Mouse (Mus musculus) forebrain, embryonic 11.5 days (tissue): ENCODE data around the gene Ccdc36. TPM values are rescaled to one million over a fixed set of nuclear protein-coding genes. Genes with fewer than 3 reads are reported as not detected.

Source experiments
- ATAC-seq: fragments of 200-750 bp; cut with Nextera tagmentation; replicated peaks from 2 replicates; pipeline ENCODE4 v1.8.0; 2017; ENCODE audit warnings: moderate TSS enrichment; ENCODE audit not compliant: low FRiP score
- DNase-seq: peaks from one replicate; pipeline ENCODE4 v3.0.0-alpha.2; 2017; ENCODE audit warnings: low spot score
- H3K27ac ChIP-seq: fragments of 300-500 bp; sonication (generic); 2 replicates; pipeline ENCODE4 v1.5.1; 2014; ENCODE audit warnings: low read depth, low read length
- H3K27me3 ChIP-seq: fragments of 300-500 bp; sonication (generic); 2 replicates; pipeline ENCODE4 v1.6.1; 2014; ENCODE audit warnings: mild to moderate bottlenecking, low read length, mixed read lengths; ENCODE audit not compliant: control insufficient read depth, insufficient read depth
- H3K36me3 ChIP-seq: fragments of 300-500 bp; sonication (generic); 2 replicates; pipeline ENCODE4 v1.6.1; 2014; ENCODE audit warnings: mild to moderate bottlenecking, low read length, moderate library complexity, mixed read lengths; ENCODE audit not compliant: control insufficient read depth, insufficient read depth
- H3K4me1 ChIP-seq: fragments of 300-500 bp; sonication (generic); replicated peaks from 2 replicates; pipeline ENCODE4 v1.6.1; 2014; ENCODE audit warnings: low read length, mixed read lengths; ENCODE audit not compliant: control insufficient read depth, insufficient read depth
- H3K4me2 ChIP-seq: fragments of 300-500 bp; sonication (generic); 2 replicates; pipeline ENCODE4 v1.6.1; 2014; ENCODE audit warnings: low read depth, mild to moderate bottlenecking, low read length, moderate library complexity, mixed read lengths; ENCODE audit not compliant: severe bottlenecking
- H3K4me3 ChIP-seq: fragments of 300-500 bp; sonication (generic); 2 replicates; pipeline ENCODE4 v1.5.1; 2014; ENCODE audit warnings: low read depth, low read length
- H3K9ac ChIP-seq: fragments of 300-500 bp; sonication (generic); 2 replicates; pipeline ENCODE4 v1.6.1; 2014; ENCODE audit warnings: low read length
- H3K9me3 ChIP-seq: fragments of 300-500 bp; sonication (generic); 2 replicates; pipeline ENCODE4 v1.6.1; 2016; ENCODE audit warnings: low read length, mixed read lengths; ENCODE audit not compliant: control insufficient read depth
- WGBS: fragments of 180-500 bp; shearing (Covaris S2); extraction: QIAGEN DNeasy Blood & Tissue Kit; methylation state at CpG from one replicate; pipeline ENCODE4 v1.1.7; 2014; 5-methylcytosine and 5-hydroxymethylcytosine counted together
- polyA plus RNA-seq: library from polyadenylated mRNA; unstranded; fragments of >200 nt; fragmentation: Nextera tagmentation; extraction: Ambion mirVana; gene quantifications from 2 replicates; pipeline ENCODE4 v1.2.1, GENCODE M21; 2014

Ccdc36 gene
- polyA plus RNA-seq, 1 experiment from 2014 or later: 0.69 TPM

DNA sequence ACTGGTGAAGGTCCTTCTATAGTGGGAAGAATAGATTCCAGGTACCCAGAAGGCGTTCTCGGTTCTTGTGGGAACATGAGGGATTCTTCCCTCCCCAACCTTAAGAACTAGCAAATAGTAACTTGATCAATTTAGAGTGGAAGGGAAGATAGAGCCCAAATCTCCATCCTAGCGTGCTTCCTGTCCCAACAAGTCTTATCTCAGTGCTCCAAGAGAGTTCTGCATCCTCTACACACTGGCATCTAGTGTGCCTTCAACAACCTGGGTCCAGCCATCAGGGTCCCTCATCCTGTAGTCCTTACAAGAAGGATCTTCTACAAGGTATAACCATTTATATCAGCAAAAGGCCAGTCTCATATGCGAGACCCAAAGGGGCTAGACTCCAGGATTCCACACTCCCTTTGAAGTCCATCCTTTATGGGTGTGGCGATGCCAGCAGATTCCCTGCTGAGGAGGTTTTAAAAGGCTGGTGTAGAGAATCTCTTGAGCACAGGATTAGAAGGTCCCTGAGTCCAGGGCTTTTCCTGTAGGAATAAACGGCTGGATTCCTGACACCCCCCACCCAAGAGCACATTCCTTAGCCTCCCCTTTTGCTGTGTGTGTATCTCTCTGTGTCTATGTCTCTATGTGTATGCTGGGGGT, 23.4 kb upstream of the Ccdc36 start:
- Histone ChIP-seq H3K36me3 (peaks cover 3% of the 10 kb centered on the region; the same call in 1 of the 2 replicates), H3K4me2 (peak overlapping the region; percentile 95), H3K4me3 (peak overlapping the region; percentile 55), H3K27me3 (no peaks in the 10 kb centered on the region), H3K9ac (peak overlapping the region; percentile 68), H3K9me3 (no peaks in the 10 kb centered on the region), H3K4me1 (peaks cover 22% of the 10 kb centered on the region), H3K27ac (peak overlapping the region; percentile 5; the same call in 1 of the 2 replicates)
- 46% methylated on average over 6 of the region's 6 CpGs for WGBS
- ATAC-seq (no peak), DNase-seq (no peak)

DNA sequence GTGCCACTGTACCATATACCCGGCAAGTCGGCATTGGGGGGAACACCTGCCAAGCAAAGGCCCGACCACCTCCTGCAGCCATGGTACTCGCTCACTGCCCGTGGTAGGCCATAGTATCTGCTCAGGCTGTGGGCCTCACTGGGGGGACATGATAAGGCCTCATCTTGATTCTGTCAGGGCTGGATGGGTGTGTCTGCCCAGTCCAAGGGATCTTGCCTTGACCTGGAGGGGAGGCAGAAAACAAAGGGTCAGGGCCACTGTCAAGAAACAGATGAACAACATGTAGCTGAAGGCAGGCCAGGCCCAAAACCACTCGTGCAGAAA, 22.8 kb upstream of the Ccdc36 start:
- H3K4me2 ChIP-seq: peak overlapping the region; percentile 95
- H3K27me3 ChIP-seq: no peaks in the 10 kb centered on the region
- H3K4me1 ChIP-seq: peaks cover 22% of the 10 kb centered on the region
- peak overlapping the region; percentile 19; the same call in 1 of the 2 replicates for H3K4me3 ChIP-seq
- H3K9ac ChIP-seq: no peak overlapping the region; the same call in 1 of the 2 replicates
- no peaks in the 10 kb centered on the region for H3K9me3 ChIP-seq
- WGBS: 83% methylated on average over 6 of the region's 6 CpGs
- ATAC-seq: no peak
- H3K27ac ChIP-seq: peak overlapping the region; percentile 88
- H3K36me3 ChIP-seq: peaks cover 3% of the 10 kb centered on the region; the same call in 1 of the 2 replicates
- DNase-seq: peak; percentile 56

GRCm38 (mm10) chr9:108450292-108451169, 22.2 kb upstream of the Ccdc36 start:
- H3K36me3 ChIP-seq: peaks cover 3% of the 10 kb centered on the region; the same call in 1 of the 2 replicates
- ATAC-seq (peak; percentile 74), DNase-seq (peak; percentile 81)
- H3K27ac ChIP-seq: peak overlapping the region; percentile 88
- H3K27me3 ChIP-seq: no peaks in the 10 kb centered on the region
- H3K4me2 ChIP-seq: peak overlapping the region; percentile 95
- H3K4me3 ChIP-seq: peak overlapping the region; percentile 19
- H3K9ac ChIP-seq: peak overlapping the region; percentile 47
- H3K4me1 ChIP-seq: peaks cover 22% of the 10 kb centered on the region
- WGBS: 54% methylated on average over 21 of the region's 21 CpGs
- H3K9me3 ChIP-seq: no peaks in the 10 kb centered on the region

- H3K4me1 ChIP-seq: peaks cover 22% of the 10 kb centered on the region
- no peaks in the 10 kb centered on the region for H3K9me3 ChIP-seq
- H3K36me3 ChIP-seq: peaks cover 3% of the 10 kb centered on the region; the same call in 1 of the 2 replicates
- peak overlapping the region; percentile 19 for H3K4me3 ChIP-seq
- 25% methylated on average over 4 of the region's 4 CpGs for WGBS
- peak overlapping the region; percentile 47 for H3K9ac ChIP-seq
- ATAC-seq: peak; percentile 78
- H3K27ac ChIP-seq: peak overlapping the region; percentile 88
- peak; percentile 92 for DNase-seq
- peak overlapping the region; percentile 95 for H3K4me2 ChIP-seq
- no peaks in the 10 kb centered on the region for H3K27me3 ChIP-seq
These were observed 21.6 kb upstream of the Ccdc36 start for GRCm38 (mm10) chr9:108449860-108450259.

- Histone ChIP-seq H3K9me3 (no peaks in the 10 kb centered on the region), H3K27ac (no peak overlapping the region), H3K27me3 (no peaks in the 10 kb centered on the region), H3K4me2 (no peak overlapping the region), H3K4me1 (peaks cover 7% of the 10 kb centered on the region), H3K4me3 (no peak overlapping the region), H3K36me3 (peaks cover 3% of the 10 kb centered on the region; the same call in 1 of the 2 replicates), H3K9ac (no peak overlapping the region)
- DNase-seq (no peak), ATAC-seq (no peak)
- WGBS: 71% methylated on average over 9 of the region's 9 CpGs
These were observed 16.8 kb upstream of the Ccdc36 start for GRCm38 (mm10) chr9:108445125-108445524.

- H3K36me3 ChIP-seq: no peaks in the 10 kb centered on the region
- no peak overlapping the region for H3K27ac ChIP-seq
- DNase-seq (no peak), ATAC-seq (no peak)
- H3K9me3 ChIP-seq: no peaks in the 10 kb centered on the region
- 90% methylated on average over 11 of the region's 11 CpGs for WGBS
- no peak overlapping the region for H3K4me2 ChIP-seq
- no peak overlapping the region for H3K9ac ChIP-seq
- no peaks in the 10 kb centered on the region for H3K27me3 ChIP-seq
- no peaks in the 10 kb centered on the region for H3K4me1 ChIP-seq
- no peak overlapping the region for H3K4me3 ChIP-seq
These were observed 13.1 kb upstream of the Ccdc36 start for GRCm38 (mm10) chr9:108441236-108441919.

DNA sequence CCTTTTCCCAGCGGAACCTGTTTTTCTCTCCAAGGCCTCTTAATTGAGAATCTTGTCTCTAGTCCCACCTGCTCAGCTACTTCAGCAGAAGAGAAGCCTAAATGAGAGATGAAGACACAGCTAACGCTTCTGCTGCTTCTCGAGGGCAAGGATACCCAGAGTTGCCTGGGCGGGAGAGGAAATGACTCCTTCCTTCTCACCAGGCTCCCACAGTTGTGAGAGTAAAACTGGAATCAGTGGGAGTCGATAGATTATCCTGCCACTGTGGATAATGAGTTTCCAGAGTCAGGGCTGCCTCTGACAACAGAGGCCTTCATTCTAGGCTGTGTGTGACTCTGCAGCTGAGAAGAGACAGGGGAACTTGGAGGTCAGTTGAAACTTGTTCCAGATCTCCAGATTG, 12.2 kb upstream of the Ccdc36 start:
- Histone ChIP-seq H3K27me3 (no peaks in the 10 kb centered on the region), H3K4me3 (no peak overlapping the region), H3K4me1 (no peaks in the 10 kb centered on the region), H3K36me3 (no peaks in the 10 kb centered on the region), H3K9me3 (no peaks in the 10 kb centered on the region), H3K4me2 (no peak overlapping the region), H3K9ac (no peak overlapping the region), H3K27ac (no peak overlapping the region)
- ATAC-seq: no peak
- no peak for DNase-seq
- WGBS: 79% methylated on average over 5 of the region's 5 CpGs

DNA sequence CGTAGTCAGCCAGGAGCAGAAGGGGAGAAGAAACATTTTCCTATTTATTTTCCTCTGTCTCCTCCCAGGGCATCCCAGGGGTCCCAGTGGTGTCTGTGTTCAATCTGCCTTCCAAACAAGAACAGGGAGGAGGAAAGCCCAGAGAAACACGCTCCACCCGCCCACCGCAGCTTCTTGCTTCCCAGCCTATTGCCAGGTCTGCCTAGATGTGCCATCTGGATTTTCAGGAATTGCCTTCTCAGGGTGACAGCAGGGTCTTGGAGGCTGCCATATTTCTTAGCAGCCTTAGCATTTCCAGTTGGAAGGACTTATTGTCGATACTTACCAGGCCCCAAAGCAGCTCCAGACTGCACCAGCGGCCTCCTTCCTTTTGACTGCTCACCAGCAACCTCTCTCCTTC, 10.9 kb upstream of the Ccdc36 start:
- Histone ChIP-seq H3K9me3 (no peaks in the 10 kb centered on the region), H3K27me3 (no peaks in the 10 kb centered on the region), H3K4me1 (no peaks in the 10 kb centered on the region), H3K27ac (no peak overlapping the region), H3K9ac (no peak overlapping the region), H3K36me3 (no peaks in the 10 kb centered on the region), H3K4me3 (no peak overlapping the region), H3K4me2 (no peak overlapping the region)
- DNase-seq: no peak
- ATAC-seq: no peak
- WGBS: 87% methylated on average over 6 of the region's 6 CpGs
